Mouse (Mus musculus) embryonic facial prominence, embryonic 13.5 days (tissue): Measurements from ENCODE around the gene Sft2d2. TPM values are rescaled to one million over a fixed set of nuclear protein-coding genes. Genes with fewer than 3 reads are reported as not detected.

ENCODE experiments used
- polyA plus RNA-seq: library from polyadenylated mRNA; unstranded; fragments of >200 nt; fragmentation: Nextera tagmentation; extraction: Ambion mirVana; gene quantifications from 2 replicates; pipeline ENCODE4 v1.2.1, GENCODE M21; 2015

Gene Sft2d2
- polyA plus RNA-seq, 1 experiment from 2014 or later = 11.3 TPM

Other genes with a start within 250 kb of the Sft2d2 start
- gene Tbx19, start 33.7 kb downstream of the Sft2d2 start, polyA plus RNA-seq = not detected in 2 replicates
- 112 TPM in 2 replicates for gene Tiprl, start 42.6 kb upstream of the Sft2d2 start, polyA plus RNA-seq
- 1.9 and 2.1 TPM in 2 replicates for gene Gpr161, start 101.4 kb upstream of the Sft2d2 start, polyA plus RNA-seq